In the genomic region with DNA sequence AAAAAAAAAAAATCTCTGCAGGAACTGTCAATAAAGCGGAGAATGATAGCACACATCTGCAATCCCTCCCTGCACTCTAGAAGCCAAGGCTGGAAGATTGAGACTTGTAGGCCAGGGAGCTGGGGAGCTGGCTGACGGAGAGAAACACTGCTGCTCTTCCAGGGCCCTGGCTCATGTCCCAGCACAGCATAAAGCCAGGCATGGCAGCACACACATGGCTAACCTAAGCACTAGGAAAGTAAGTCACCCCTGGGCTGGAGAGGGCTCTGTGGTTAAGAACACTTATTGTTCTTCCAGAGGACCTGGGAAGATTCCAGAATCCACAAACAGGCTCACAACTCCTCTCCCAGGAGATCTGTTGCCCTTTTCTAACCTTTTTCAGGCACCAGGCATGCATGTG, we compare ENCODE assay signal across 9 mouse cellular contexts. TPM values are rescaled to one million over a fixed set of nuclear protein-coding genes. Genes with fewer than 3 reads are reported as not detected.
DNase-seq lines count a peak whose midpoint lies in the region; ATAC-seq and TF ChIP-seq lines count a peak whose summit lies in the region.
"Had no signal": no experiment of that assay in that cellular context is flagged by ENCODE, and none has a peak within 500 bp of the region (broad histone marks: within the 10 kb centered on the region; RNA-seq: fewer than 3 reads in every experiment).

No protein-coding gene starts in this region.

- no peak overlapping the region for H3K4me2 ChIP-seq in forebrain, embryonic 14.5 days (ENCODE audit: low read length)
- H3K4me2 ChIP-seq in hindbrain, embryonic 14.5 days (replicated peaks): no peak overlapping the region
- H3K4me2 ChIP-seq in neural tube, embryonic 14.5 days (ENCODE audit: low read depth, low read length): no peak overlapping the region

- no peaks in the 10 kb centered on the region for H3K27me3 ChIP-seq in ES-Bruce4 (ENCODE audit: control insufficient read depth, insufficient read depth, low read length, poor library complexity, severe bottlenecking)
- no peaks in the 10 kb centered on the region for H3K27me3 ChIP-seq in forebrain, embryonic 14.5 days (replicated peaks; ENCODE audit: control insufficient read depth, insufficient read depth, low read length)
- no peaks in the 10 kb centered on the region for H3K27me3 ChIP-seq in hindbrain, embryonic 14.5 days (ENCODE audit: control insufficient read depth, insufficient read depth, low read length)
- no peaks in the 10 kb centered on the region for H3K27me3 ChIP-seq in neural tube, embryonic 14.5 days (ENCODE audit: control insufficient read depth, insufficient read depth, low read length)

- TF ChIP-seq EP300 in ES-Bruce4 (IDR thresholded peaks at IDR 0.05; ENCODE audit: insufficient read depth, low read depth, low read length): no peak

- no peaks in the 10 kb centered on the region for H3K9me3 ChIP-seq in ES-Bruce4 (replicated peaks; ENCODE audit: control insufficient read depth, insufficient read depth, low read length, poor library complexity, severe bottlenecking)
- H3K9me3 ChIP-seq in forebrain, embryonic 14.5 days (replicated peaks; ENCODE audit: control insufficient read depth, low read length): no peaks in the 10 kb centered on the region
- no peaks in the 10 kb centered on the region for H3K9me3 ChIP-seq in hindbrain, embryonic 14.5 days (ENCODE audit: control insufficient read depth, low read length)
- no peaks in the 10 kb centered on the region for H3K9me3 ChIP-seq in neural tube, embryonic 14.5 days (ENCODE audit: control insufficient read depth, low read length)

- 0 out of 2 replicates have a peak overlapping the region, but pooled peaks have one; percentile 21 for H3K27ac ChIP-seq in ES-Bruce4 (ENCODE audit: insufficient read depth, low read length)
- peak overlapping the region; percentile 44; the same call in 1 of the 2 replicates for H3K27ac ChIP-seq in forebrain, embryonic 14.5 days (ENCODE audit: low read depth, low read length)
- H3K27ac ChIP-seq in hindbrain, embryonic 14.5 days: peak overlapping the region; percentile 57; the same call in 1 of the 2 replicates
- H3K27ac ChIP-seq in neural tube, embryonic 14.5 days (ENCODE audit: low read depth, low read length): peak overlapping the region; percentile 28; the same call in 1 of the 2 replicates

- TF ChIP-seq POLR2A in ES-Bruce4 (IDR thresholded peaks at IDR 0.05; ENCODE audit: insufficient read depth, low read length): no peak

- peak; percentile 51 to 56 for DNase-seq in cerebellum, adult 18-20 months
- no peak for DNase-seq in cerebellum, adult 9-10 months
- DNase-seq in forebrain, embryonic 14.5 days (ENCODE audit: low spot score): peak; percentile 37
- DNase-seq in hindbrain, embryonic 14.5 days (ENCODE audit: low spot score): peak; percentile 34
- DNase-seq in yolk sac, embryonic 10.5 days (ENCODE audit: low spot score): no peak

- H3K4me3 ChIP-seq in ES-Bruce4 (ENCODE audit: low read depth, low read length): no peak overlapping the region
- H3K4me3 ChIP-seq in forebrain, embryonic 14.5 days (ENCODE audit: low read depth, low read length): no peak overlapping the region
- H3K4me3 ChIP-seq in hindbrain, embryonic 14.5 days (replicated peaks; ENCODE audit: low read length): no peak overlapping the region
- H3K4me3 ChIP-seq in neural tube, embryonic 14.5 days (ENCODE audit: low read depth, low read length): no peak overlapping the region

- no peak for TF ChIP-seq CTCF in ES-Bruce4 (IDR thresholded peaks at IDR 0.05; ENCODE audit: low read depth, low read length)

- peaks cover 8% of the 10 kb centered on the region for H3K4me1 ChIP-seq in ES-Bruce4 (ENCODE audit: control insufficient read depth, insufficient read depth, low read length)
- H3K4me1 ChIP-seq in forebrain, embryonic 14.5 days (ENCODE audit: control insufficient read depth, insufficient read depth, low read length): no peaks in the 10 kb centered on the region
- no peaks in the 10 kb centered on the region for H3K4me1 ChIP-seq in hindbrain, embryonic 14.5 days (replicated peaks; ENCODE audit: control insufficient read depth, insufficient read depth, low read length)
- 0 out of 2 replicates have a peak, but pooled peaks cover 2% of the 10 kb centered on the region for H3K4me1 ChIP-seq in neural tube, embryonic 14.5 days (ENCODE audit: control insufficient read depth, insufficient read depth, low read length)

- ATAC-seq in forebrain, embryonic 14.5 days: no peak
- ATAC-seq in hindbrain, embryonic 14.5 days (ENCODE audit: low FRiP score): no peak
- no peak for ATAC-seq in neural tube, embryonic 14.5 days (ENCODE audit: low read depth)
- ATAC-seq in granulocyte monocyte progenitor cell, adult 5-6 weeks (replicated peaks; ENCODE audit: poor library complexity, severe bottlenecking): no peak

- WGBS in forebrain, embryonic 14.5 days: 64% methylated on average over 2 of the region's 2 CpGs
- WGBS in hindbrain, embryonic 14.5 days: 54% methylated on average over 2 of the region's 2 CpGs
- 60% methylated on average over 2 of the region's 2 CpGs for WGBS in neural tube, embryonic 14.5 days

- no peak overlapping the region for H3K9ac ChIP-seq in ES-Bruce4 (ENCODE audit: low read depth, poor library complexity, severe bottlenecking)
- no peak overlapping the region for H3K9ac ChIP-seq in forebrain, embryonic 14.5 days (ENCODE audit: low read length)
- no peak overlapping the region for H3K9ac ChIP-seq in hindbrain, embryonic 14.5 days
- no peak overlapping the region for H3K9ac ChIP-seq in neural tube, embryonic 14.5 days (replicated peaks; ENCODE audit: low read depth, low read length)

- no peaks in the 10 kb centered on the region for H3K36me3 ChIP-seq in ES-Bruce4 (ENCODE audit: control insufficient read depth, insufficient read depth, low read length, poor library complexity, severe bottlenecking)
- peaks cover 23% of the 10 kb centered on the region for H3K36me3 ChIP-seq in forebrain, embryonic 14.5 days (ENCODE audit: control insufficient read depth, insufficient read depth, low read length)
- peaks cover 29% of the 10 kb centered on the region for H3K36me3 ChIP-seq in hindbrain, embryonic 14.5 days (replicated peaks; ENCODE audit: control insufficient read depth, insufficient read depth)
- no peaks in the 10 kb centered on the region for H3K36me3 ChIP-seq in neural tube, embryonic 14.5 days (ENCODE audit: control insufficient read depth, insufficient read depth, low read length)

RNA-seq across cellular contexts. Expression of a gene that starts 6.1 kb away (rescaled TPM):
- 109 and 112 TPM in 2 replicates for polyA plus RNA-seq in ES-Bruce4 (2011; ENCODE audit: insufficient read depth, insufficient read length, low read depth, missing spikeins)
- 46.7 and 48.1 TPM in 2 replicates for polyA plus RNA-seq in forebrain, embryonic 14.5 days (2014; fragmentation: Nextera tagmentation; extraction: Ambion mirVana)
- 46.4 TPM in 2 replicates for polyA plus RNA-seq in hindbrain, embryonic 14.5 days (2014; fragmentation: Nextera tagmentation; extraction: Ambion mirVana)
- polyA plus RNA-seq in neural tube, embryonic 14.5 days (2014; fragmentation: Nextera tagmentation; extraction: Ambion mirVana): 42.6 and 43.1 TPM in 2 replicates
- 220 and 237 TPM in 2 replicates for total RNA-seq in granulocyte monocyte progenitor cell, adult 5-6 weeks (2014; fragmentation: Nextera tagmentation)
- total RNA-seq in granulocyte monocyte progenitor cell, adult 5-6 weeks (2017): 140 and 162 TPM in 2 replicates

RNA-seq across cellular contexts. Expression of a gene that starts 35.2 kb away (rescaled TPM):
- 26.5 and 35.7 TPM in 2 replicates for polyA plus RNA-seq in ES-Bruce4 (2011; ENCODE audit: insufficient read depth, insufficient read length, low read depth, missing spikeins)
- polyA plus RNA-seq in forebrain, embryonic 14.5 days (2014; fragmentation: Nextera tagmentation; extraction: Ambion mirVana): 24.4 and 29.2 TPM in 2 replicates
- 16.9 and 18.7 TPM in 2 replicates for polyA plus RNA-seq in hindbrain, embryonic 14.5 days (2014; fragmentation: Nextera tagmentation; extraction: Ambion mirVana)
- polyA plus RNA-seq in neural tube, embryonic 14.5 days (2014; fragmentation: Nextera tagmentation; extraction: Ambion mirVana): 15.1 and 19.2 TPM in 2 replicates
- 29.2 and 36.6 TPM in 2 replicates for total RNA-seq in granulocyte monocyte progenitor cell, adult 5-6 weeks (2014; fragmentation: Nextera tagmentation)
- total RNA-seq in granulocyte monocyte progenitor cell, adult 5-6 weeks (2017): 19.4 and 25.6 TPM in 2 replicates

RNA-seq across cellular contexts. Expression of a gene that starts 46.1 kb away (rescaled TPM):
- 0.91 and 1.4 TPM in 2 replicates for polyA plus RNA-seq in ES-Bruce4 (2011; ENCODE audit: insufficient read depth, insufficient read length, low read depth, missing spikeins)
- polyA plus RNA-seq in forebrain, embryonic 14.5 days (2014; fragmentation: Nextera tagmentation; extraction: Ambion mirVana): 0.63 and 1.7 TPM in 2 replicates
- 0.41 and 0.99 TPM in 2 replicates for polyA plus RNA-seq in hindbrain, embryonic 14.5 days (2014; fragmentation: Nextera tagmentation; extraction: Ambion mirVana)
- 0.86 TPM in 1 of 2 replicates, not detected in the other for polyA plus RNA-seq in neural tube, embryonic 14.5 days (2014; fragmentation: Nextera tagmentation; extraction: Ambion mirVana)
- total RNA-seq in granulocyte monocyte progenitor cell, adult 5-6 weeks (2014; fragmentation: Nextera tagmentation): 0.92 TPM in 1 of 2 replicates, not detected in the other
- total RNA-seq in granulocyte monocyte progenitor cell, adult 5-6 weeks (2017): not detected in 2 replicates
- total RNA-seq: hematopoietic stem cell, adult 5-6 weeks had no signal

Comparison
In these comparisons a context has a peak if more than half of its experiments do, and no peak if none do; other contexts are left out.
1. DNase-seq: peak in cerebellum, adult 18-20 months (2 of 2), forebrain, embryonic 14.5 days (single experiment) and hindbrain, embryonic 14.5 days (single experiment); none in cerebellum, adult 9-10 months (single experiment) and yolk sac, embryonic 10.5 days (single experiment).
2. Peak in every context shown above with its lines, with median percentiles within 50 percentile points of each other: H3K27ac ChIP-seq.